Mouse (Mus musculus) intestine, embryonic 16.5 days (tissue): Measurements from ENCODE around the gene Cacng2. TPM values are rescaled to one million over a fixed set of nuclear protein-coding genes. Genes with fewer than 3 reads are reported as not detected.

Source experiments
- ATAC-seq: fragments of 200-750 bp; cut with Nextera tagmentation; 2 replicates; pipeline ENCODE4 v1.8.0; 2017; ENCODE audit warnings: moderate TSS enrichment, moderate library complexity
- H3K27ac ChIP-seq: fragments of 300-500 bp; sonication (generic); 2 replicates; pipeline ENCODE4 v1.5.1; 2014; ENCODE audit warnings: mild to moderate bottlenecking, low read length
- H3K27me3 ChIP-seq: fragments of 300-500 bp; sonication (generic); replicated peaks from 2 replicates; pipeline ENCODE4 v1.6.1; 2014; ENCODE audit warnings: low read length, control low read depth, mixed read lengths; ENCODE audit not compliant: control insufficient read depth, insufficient read depth
- H3K36me3 ChIP-seq: fragments of 300-500 bp; sonication (generic); 2 replicates; pipeline ENCODE4 v1.6.1; 2014; ENCODE audit warnings: low read length, control low read depth; ENCODE audit not compliant: control insufficient read depth, insufficient read depth
- H3K4me1 ChIP-seq: fragments of 300-500 bp; sonication (generic); 2 replicates; pipeline ENCODE4 v1.6.1; 2014; ENCODE audit warnings: low read length, control low read depth, mixed read lengths; ENCODE audit not compliant: control insufficient read depth, insufficient read depth
- H3K4me2 ChIP-seq: fragments of 300-500 bp; sonication (generic); 2 replicates; pipeline ENCODE4 v1.6.1; 2014; ENCODE audit warnings: low read depth, low read length, control low read depth
- H3K4me3 ChIP-seq: fragments of 300-500 bp; sonication (generic); 2 replicates; pipeline ENCODE4 v1.5.1; 2014; ENCODE audit warnings: mild to moderate bottlenecking, low read length
- H3K9ac ChIP-seq: fragments of 300-500 bp; sonication (generic); 2 replicates; pipeline ENCODE4 v1.6.1; 2014; ENCODE audit warnings: low read depth, low read length
- H3K9me3 ChIP-seq: fragments of 300-500 bp; sonication (generic); 2 replicates; pipeline ENCODE4 v1.6.1; 2016; ENCODE audit warnings: low read length, control low read depth; ENCODE audit not compliant: control insufficient read depth
- WGBS: fragments of 180-500 bp; shearing (Covaris S2); extraction: QIAGEN DNeasy Blood & Tissue Kit; methylation state at CpG from one replicate; pipeline ENCODE4 v1.1.7; 2014; 5-methylcytosine and 5-hydroxymethylcytosine counted together
- polyA plus RNA-seq: library from polyadenylated mRNA; unstranded; fragments of >200 nt; fragmentation: Nextera tagmentation; extraction: Ambion mirVana; gene quantifications from 2 replicates; pipeline ENCODE4 v1.2.1, GENCODE M21; 2015

The Cacng2 gene
- polyA plus RNA-seq, result 0.06 and 0.07 TPM in 2 replicates

GRCm38 (mm10) chr15:78119704-78120103 is at the start of gene Cacng2:
TSS of gene Cacng2 (minus strand) at chr15:78120028.
- no peaks in the 10 kb centered on the region for H3K9me3 ChIP-seq
- 0 out of 2 replicates have a peak, but pooled peaks cover 5% of the 10 kb centered on the region for H3K4me1 ChIP-seq
- H3K36me3 ChIP-seq, result no peaks in the 10 kb centered on the region
- under 1% methylated on average over 40 of the region's 42 CpGs for WGBS
- H3K27me3 ChIP-seq, result peaks cover 3% of the 10 kb centered on the region; the same call in 1 of the 2 replicates
- ATAC-seq, result peak; percentile 99
- H3K27ac ChIP-seq, result no peak within 1 kb of the TSS
- peak within 1 kb of the TSS; percentile 16 for H3K4me3 ChIP-seq
- H3K4me2 ChIP-seq, result peak within 1 kb of the TSS; percentile 43
- no peak within 1 kb of the TSS for H3K9ac ChIP-seq

GRCm38 (mm10) chr15:78169566-78169965 is 49.7 kb upstream of the Cacng2 start:
- H3K9me3 ChIP-seq, result no peaks in the 10 kb centered on the region
- H3K36me3 ChIP-seq, result no peaks in the 10 kb centered on the region
- no peak overlapping the region for H3K9ac ChIP-seq
- H3K27me3 ChIP-seq, result no peaks in the 10 kb centered on the region
- no peak overlapping the region for H3K27ac ChIP-seq
- no peak for ATAC-seq
- H3K4me1 ChIP-seq, result peaks cover 9% of the 10 kb centered on the region; the same call in 1 of the 2 replicates
- H3K4me3 ChIP-seq, result no peak overlapping the region
- H3K4me2 ChIP-seq, result no peak overlapping the region
- 82% methylated on average over 11 of the region's 11 CpGs for WGBS

DNA sequence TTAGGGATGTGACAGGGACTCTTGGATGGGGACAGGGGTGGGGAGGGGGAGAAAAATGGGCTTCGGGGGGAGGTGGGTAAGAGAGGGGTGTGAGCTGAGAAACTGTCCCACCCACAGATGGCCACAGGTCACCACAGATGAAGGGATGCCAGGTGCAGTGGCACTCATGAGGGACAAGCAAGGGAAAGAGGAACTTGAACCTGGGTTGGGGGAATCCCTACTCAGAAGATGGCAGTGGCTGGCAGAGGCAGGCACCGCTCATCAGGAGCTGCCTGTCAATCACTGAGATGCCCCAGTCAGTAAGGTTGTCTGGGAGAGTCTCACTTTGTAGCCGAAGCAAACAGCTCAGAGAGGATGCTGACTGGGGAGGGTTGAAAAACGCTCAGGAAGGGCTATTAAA is 45.5 kb upstream of the Cacng2 start:
- H3K36me3 ChIP-seq, result no peaks in the 10 kb centered on the region
- WGBS, result 82% methylated on average over 4 of the region's 4 CpGs
- no peaks in the 10 kb centered on the region for H3K27me3 ChIP-seq
- no peak overlapping the region for H3K4me3 ChIP-seq
- no peak overlapping the region for H3K27ac ChIP-seq
- H3K9ac ChIP-seq, result no peak overlapping the region
- no peak overlapping the region for H3K4me2 ChIP-seq
- no peaks in the 10 kb centered on the region for H3K4me1 ChIP-seq
- no peaks in the 10 kb centered on the region for H3K9me3 ChIP-seq
- no peak for ATAC-seq

DNA sequence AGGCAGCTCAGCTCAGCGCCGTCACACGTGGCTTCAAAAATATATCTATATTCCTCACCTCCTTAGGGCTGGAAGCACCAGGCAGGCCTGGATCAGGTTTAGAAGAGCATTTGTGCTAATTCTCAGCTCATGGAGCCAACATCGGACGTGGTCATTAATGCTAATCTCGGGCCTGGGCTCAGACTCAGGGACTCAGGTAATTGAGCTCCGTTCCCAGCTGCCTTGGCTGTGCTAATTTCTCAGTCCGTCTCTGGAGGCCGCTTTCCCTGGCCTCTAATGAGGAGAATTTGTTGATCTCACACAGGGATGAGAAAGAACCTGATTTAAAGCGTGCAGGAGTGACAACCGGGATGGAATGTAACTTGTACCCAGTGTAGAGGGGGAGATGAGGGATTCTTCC is 44.6 kb upstream of the Cacng2 start:
- WGBS, result 90% methylated on average over 11 of the region's 11 CpGs
- Histone ChIP-seq H3K4me3 (no peak overlapping the region), H3K27ac (no peak overlapping the region), H3K36me3 (no peaks in the 10 kb centered on the region), H3K4me1 (no peaks in the 10 kb centered on the region), H3K9ac (no peak overlapping the region), H3K27me3 (no peaks in the 10 kb centered on the region), H3K9me3 (no peaks in the 10 kb centered on the region), H3K4me2 (no peak overlapping the region)
- ATAC-seq, result no peak

DNA sequence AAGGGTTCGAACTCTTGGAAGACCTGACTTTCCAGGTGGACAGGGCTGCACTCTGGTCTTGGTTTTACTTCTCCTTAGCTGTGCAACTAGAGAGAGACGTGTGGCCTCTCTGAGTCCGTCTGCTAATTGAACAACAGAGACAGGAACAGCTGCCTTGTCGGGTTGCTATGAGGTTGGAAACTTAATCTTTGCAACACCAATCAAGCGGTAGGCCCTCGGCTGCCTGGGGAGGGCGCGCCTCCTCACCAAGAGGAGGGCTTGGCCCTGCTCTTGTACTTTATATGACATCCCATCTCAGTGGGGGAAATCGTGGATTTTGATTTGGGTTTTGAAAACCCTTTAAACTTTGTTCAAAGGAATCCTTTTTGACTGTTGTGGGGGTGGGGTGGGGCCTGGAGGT is 42.1 kb upstream of the Cacng2 start:
- Histone ChIP-seq H3K4me3 (no peak overlapping the region), H3K36me3 (no peaks in the 10 kb centered on the region), H3K4me1 (no peaks in the 10 kb centered on the region), H3K9me3 (no peaks in the 10 kb centered on the region), H3K27me3 (no peaks in the 10 kb centered on the region), H3K4me2 (no peak overlapping the region), H3K9ac (no peak overlapping the region), H3K27ac (no peak overlapping the region)
- ATAC-seq, result no peak
- WGBS, result 82% methylated on average over 9 of the region's 9 CpGs

DNA sequence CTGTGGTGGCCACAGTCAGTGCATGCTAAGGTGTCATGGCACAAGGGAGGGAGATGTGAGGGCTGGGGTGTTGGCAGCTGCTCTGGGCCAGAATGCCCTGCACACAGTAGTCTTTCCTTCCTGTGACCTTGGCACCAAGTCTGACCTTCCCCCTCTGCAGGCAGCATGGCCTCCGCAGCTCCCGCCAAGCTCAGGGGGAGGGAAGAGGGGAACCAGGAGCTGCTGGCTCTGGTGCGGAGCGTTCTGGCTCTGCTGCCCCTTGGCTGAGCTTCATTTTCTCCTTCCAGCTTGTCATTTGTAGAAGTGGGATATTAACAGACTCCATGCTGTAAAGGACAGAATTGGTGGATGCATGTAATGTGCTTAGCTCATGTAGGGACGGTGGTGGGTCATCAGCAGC is 38.5 kb upstream of the Cacng2 start:
- no peaks in the 10 kb centered on the region for H3K27me3 ChIP-seq
- no peaks in the 10 kb centered on the region for H3K4me1 ChIP-seq
- no peak overlapping the region for H3K4me2 ChIP-seq
- H3K36me3 ChIP-seq, result no peaks in the 10 kb centered on the region
- no peak overlapping the region for H3K4me3 ChIP-seq
- ATAC-seq, result no peak
- 80% methylated on average over 5 of the region's 5 CpGs for WGBS
- H3K9me3 ChIP-seq, result no peaks in the 10 kb centered on the region
- H3K27ac ChIP-seq, result no peak overlapping the region
- H3K9ac ChIP-seq, result no peak overlapping the region

- no peaks in the 10 kb centered on the region for H3K27me3 ChIP-seq
- H3K4me1 ChIP-seq, result no peaks in the 10 kb centered on the region
- no peak overlapping the region for H3K27ac ChIP-seq
- H3K9me3 ChIP-seq, result no peaks in the 10 kb centered on the region
- no peak overlapping the region for H3K4me3 ChIP-seq
- no peak overlapping the region for H3K4me2 ChIP-seq
- no peaks in the 10 kb centered on the region for H3K36me3 ChIP-seq
- no peak for ATAC-seq
- no peak overlapping the region for H3K9ac ChIP-seq
- WGBS, result 74% methylated on average over 4 of the region's 4 CpGs
Observed at GRCm38 (mm10) chr15:78157824-78158223, 38.0 kb upstream of the Cacng2 start.

GRCm38 (mm10) chr15:78157330-78157729 is 37.5 kb upstream of the Cacng2 start:
- WGBS, result 77% methylated on average over 8 of the region's 8 CpGs
- no peak overlapping the region for H3K4me2 ChIP-seq
- H3K27ac ChIP-seq, result no peak overlapping the region
- H3K9ac ChIP-seq, result no peak overlapping the region
- H3K9me3 ChIP-seq, result no peaks in the 10 kb centered on the region
- no peak for ATAC-seq
- H3K4me1 ChIP-seq, result no peaks in the 10 kb centered on the region
- no peaks in the 10 kb centered on the region for H3K36me3 ChIP-seq
- no peaks in the 10 kb centered on the region for H3K27me3 ChIP-seq
- no peak overlapping the region for H3K4me3 ChIP-seq

- no peaks in the 10 kb centered on the region for H3K36me3 ChIP-seq
- H3K4me3 ChIP-seq, result no peak overlapping the region
- 84% methylated on average over 6 of the region's 6 CpGs for WGBS
- H3K27ac ChIP-seq, result no peak overlapping the region
- H3K9ac ChIP-seq, result no peak overlapping the region
- no peaks in the 10 kb centered on the region for H3K27me3 ChIP-seq
- H3K4me2 ChIP-seq, result no peak overlapping the region
- no peaks in the 10 kb centered on the region for H3K4me1 ChIP-seq
- no peaks in the 10 kb centered on the region for H3K9me3 ChIP-seq
- no peak for ATAC-seq
Observed at GRCm38 (mm10) chr15:78155421-78155820, 35.6 kb upstream of the Cacng2 start.

GRCm38 (mm10) chr15:78153045-78153775 is 33.4 kb upstream of the Cacng2 start:
- Histone ChIP-seq H3K36me3 (no peaks in the 10 kb centered on the region), H3K9me3 (no peaks in the 10 kb centered on the region), H3K4me1 (no peaks in the 10 kb centered on the region), H3K4me3 (no peak overlapping the region), H3K27ac (no peak overlapping the region), H3K27me3 (no peaks in the 10 kb centered on the region), H3K4me2 (no peak overlapping the region), H3K9ac (no peak overlapping the region)
- ATAC-seq, result no peak
- WGBS, result 55% methylated on average over 11 of the region's 11 CpGs
